Mouse (Mus musculus) left cerebral cortex, adult 8-10 months (tissue): ENCODE measurements around the gene Baz1a. TPM values are rescaled to one million over a fixed set of nuclear protein-coding genes. Genes with fewer than 3 reads are reported as not detected.

Source experiments
- DNase-seq, 2 experiments: peaks; one replicate each; pipeline ENCODE4 v3.0.0; 2022; ENCODE audit warnings: low spot score in 2 of 2
- total RNA-seq, 4 experiments: library from RNA; stranded (reverse); gene quantifications; 2 replicates each; pipeline ENCODE4 v1.2.4; 2022

Baz1a gene
- total RNA-seq, result 1 to 10 TPM; 1.6 to 4.2 (median 3.4) TPM

DNA sequence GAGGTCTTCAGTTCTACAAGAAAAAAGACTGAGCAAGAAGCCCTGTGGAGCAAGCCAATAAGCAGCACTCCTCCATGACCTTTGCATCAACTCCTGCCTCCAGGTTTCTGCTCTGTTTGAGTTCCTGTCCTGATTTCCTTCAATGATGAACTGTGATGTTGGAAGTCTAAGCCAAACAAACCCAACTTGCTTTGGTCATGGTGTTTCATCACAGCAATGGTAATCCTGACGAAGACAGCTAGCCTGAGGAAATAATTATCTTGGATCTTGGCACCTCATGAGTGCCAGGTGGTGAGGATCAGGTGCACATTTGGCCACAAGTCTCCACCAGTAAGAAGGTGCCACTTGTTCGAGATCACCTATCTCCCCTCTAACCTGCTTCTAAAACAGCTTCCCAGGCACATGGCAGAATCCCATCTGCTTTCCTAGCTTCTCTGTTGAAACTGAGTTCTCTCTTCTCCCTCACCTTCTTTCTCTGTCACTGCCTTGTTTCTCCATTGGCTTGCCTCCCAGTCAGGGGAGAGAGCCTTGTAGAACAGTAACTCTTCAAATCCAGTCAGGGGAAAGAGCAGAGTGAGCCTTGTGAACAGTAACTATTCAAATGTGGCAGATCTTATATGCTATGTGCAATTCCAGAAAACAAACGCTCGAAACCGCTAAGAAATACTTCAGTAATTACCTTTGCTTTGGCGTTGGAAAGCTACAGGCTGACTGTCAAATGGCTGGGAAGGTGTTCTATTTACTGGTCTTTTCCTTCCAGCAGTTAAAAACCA is at the start of gene Baz1a:
TSS of gene Baz1a (minus strand) at position 723 of the 773 bp plus-strand sequence.
- no peak for DNase-seq

DNA sequence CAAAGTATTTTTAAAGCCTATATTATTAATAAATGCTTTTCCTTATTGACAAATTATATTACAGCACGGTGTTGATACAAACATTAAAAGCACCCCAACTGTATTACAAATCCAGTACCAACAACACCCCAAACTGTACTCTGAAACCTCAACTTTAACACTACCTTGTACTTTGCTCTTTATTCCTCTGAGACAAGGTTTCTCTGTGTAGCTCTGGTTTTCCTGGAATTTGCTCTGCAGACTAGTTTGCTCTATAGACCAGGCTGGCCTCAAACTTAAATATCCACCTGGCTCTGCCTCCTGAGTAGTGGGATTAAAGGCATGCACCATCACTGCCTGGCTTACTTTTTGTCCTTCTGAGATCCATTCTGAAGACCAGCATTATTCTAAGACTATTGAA is 48.0 kb upstream of the Baz1a start:
- no peak for DNase-seq

DNA sequence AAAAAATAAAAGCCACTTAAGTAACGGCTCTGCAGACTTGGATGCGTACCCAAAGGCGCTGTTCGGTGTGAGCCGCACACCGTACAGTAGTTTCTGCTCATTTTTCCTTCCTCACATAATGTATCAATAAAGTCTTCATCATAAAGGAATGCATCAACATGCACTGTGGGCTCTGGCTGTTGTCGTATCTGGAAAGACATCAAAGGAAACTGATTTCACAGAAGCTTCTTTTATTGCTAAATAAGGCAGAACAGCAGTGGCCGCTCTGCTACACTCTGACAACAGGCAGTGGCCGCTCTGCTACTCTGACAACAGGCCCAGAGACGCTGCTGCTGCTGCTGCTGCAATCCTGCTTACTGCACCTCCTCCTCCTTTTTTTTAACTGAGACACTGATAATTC is 46.9 kb upstream of the Baz1a start:
- DNase-seq, result no peak

DNA sequence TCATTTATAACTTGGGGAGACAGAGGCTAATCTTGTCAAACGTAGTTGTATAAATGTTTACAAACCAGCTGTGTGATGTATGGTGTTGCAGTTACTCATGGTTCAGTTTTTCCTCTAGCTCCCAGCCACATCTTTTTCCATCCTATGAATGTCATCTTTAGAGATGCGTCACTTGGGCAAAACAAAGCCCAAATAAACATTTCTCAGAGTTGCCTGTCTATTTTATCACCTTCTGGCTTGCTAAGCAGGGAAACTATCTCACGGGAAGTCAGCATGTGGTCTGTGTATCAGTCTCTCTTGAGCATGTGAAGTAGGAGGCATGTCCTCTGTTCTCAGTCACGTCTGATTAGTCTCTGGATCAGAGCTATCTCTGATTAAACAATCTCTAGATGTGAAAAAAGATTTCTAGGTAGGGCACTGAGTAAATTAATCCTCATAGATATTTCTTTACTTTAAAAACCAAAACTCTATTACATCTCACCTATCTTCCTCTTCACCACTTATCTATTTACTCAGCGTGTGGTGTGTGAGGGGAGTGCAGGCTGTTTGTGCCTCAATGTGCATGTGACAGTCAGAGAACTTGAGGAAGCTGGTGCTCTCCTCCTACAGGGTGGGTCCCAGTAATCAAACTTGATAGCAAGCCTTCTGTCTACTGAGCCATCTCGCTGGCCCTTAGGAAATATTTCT is 46.2 kb upstream of the Baz1a start:
- no peak for DNase-seq

DNA sequence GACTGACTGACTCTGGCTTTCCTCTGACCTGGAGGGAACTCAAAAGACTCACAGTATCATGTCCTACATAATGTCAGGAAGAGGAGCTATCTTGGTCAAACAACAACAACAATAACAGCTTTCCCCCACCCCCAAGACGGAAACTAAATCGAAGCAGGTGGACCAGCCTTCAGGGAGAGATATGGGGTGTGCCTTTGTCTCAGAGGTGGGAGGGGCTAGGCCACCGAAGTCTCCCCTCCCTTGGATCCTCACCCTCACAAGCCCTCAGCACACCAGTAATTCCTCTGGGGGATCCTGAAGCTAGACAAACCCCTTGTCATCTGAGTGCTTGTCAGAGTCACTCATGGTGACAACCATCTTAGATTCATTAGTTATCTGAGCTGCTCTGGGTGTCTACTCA is 45.7 kb upstream of the Baz1a start:
- no peak for DNase-seq

DNA sequence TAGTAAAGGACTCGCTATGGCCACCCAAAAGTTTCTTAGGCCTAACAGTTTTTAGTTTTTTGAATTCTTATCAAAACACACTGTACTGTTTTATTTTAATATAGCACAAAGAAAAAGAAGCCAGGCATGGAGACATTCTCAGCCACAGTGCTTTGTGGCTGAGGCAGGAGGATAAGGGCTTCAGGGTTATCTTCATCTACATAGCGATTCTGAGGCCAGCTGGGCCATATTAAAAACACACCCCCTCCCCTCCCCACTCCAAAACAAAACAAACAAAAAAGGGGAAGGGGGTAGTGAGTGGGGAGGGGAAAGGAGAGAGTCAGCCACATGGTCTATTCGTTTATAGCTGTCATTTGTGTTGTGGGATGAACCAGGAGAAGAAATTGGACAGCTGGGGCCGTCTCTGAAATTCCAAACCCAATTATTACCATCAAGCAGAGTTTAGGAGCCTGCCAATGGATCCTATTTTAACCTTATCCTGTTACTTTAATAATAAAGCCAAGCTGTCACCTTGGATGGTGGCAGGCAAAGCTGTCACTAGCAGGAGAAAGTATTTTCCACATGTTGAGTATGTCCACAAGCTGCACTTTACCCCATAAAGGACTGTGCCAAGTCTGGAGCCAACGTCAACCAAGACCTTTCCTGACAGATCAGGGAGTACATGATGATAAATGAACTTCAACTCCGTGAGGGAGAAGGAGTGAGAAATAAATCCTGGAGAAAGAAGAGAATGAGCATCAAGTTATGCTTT is 44.9 kb upstream of the Baz1a start:
- DNase-seq, result no peak

DNA sequence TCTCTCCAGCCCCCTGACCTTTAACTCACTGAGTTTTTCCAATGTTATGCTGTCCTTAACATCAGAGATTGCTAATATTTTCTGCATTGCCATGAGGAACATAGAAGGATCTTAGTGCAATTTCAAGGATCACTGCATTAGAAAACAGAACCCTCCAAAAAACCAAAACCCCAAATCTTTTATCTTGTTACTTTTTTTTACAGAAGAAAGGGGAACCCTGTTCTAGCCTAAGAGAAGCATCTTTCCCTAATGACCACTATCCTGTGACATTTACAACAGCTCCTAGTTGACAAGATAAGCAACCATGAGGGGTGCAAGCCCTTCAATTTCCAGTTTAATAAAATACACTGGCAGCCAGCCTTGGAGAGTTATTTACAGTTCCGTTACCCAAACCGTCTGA is 42.6 kb upstream of the Baz1a start:
- no peak for DNase-seq

DNA sequence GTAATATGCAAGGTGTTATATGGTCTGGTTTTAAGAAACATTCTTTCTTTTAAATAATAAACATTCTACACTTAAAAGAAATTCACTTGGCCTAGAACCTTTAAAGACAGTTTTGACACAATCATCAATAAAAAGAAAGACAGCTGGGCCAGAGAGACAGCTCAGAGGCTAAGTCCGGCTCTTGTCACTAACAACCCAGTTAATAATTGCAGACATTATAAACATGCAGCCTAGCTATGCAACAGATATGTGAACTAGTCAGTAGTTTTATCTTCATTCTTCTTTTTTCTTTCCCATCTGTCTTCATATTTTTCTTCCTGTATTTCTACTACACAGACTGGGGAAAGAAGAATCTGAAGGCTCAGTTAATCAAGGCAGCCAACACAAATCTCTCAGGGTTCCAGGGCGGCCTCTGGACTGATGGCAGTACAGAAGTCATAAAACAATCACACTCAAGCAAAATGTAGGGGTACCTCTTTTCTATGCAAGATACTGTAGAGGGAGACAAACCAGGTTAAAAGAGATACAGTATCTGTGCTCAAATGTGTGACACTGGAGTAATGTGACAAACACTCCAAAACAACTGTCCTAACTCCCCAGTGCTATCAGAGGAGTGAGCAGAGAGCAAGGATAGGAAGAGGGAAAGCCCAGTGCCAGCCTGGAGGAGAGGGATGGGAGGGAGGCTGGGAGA is 40.5 kb upstream of the Baz1a start:
- DNase-seq, result no peak

DNA sequence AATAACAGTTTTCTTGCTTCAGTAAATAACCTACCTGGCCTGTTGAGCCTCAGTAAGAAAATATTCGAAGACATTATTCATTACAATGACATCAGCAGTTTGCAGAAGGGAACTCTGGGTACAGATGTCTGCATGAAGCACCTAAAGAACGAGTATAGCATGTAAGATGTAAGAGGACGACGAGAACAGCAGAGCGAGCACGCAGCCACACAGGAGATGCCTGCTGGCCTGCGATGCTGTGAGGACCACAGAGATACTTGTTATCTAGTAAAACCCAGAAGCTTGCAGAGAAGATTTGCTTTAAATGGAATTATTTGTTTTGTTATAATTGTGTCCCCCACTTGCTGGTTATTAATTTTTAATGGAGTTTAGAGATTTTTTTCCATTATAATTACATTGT is 39.1 kb upstream of the Baz1a start:
- no peak for DNase-seq

DNA sequence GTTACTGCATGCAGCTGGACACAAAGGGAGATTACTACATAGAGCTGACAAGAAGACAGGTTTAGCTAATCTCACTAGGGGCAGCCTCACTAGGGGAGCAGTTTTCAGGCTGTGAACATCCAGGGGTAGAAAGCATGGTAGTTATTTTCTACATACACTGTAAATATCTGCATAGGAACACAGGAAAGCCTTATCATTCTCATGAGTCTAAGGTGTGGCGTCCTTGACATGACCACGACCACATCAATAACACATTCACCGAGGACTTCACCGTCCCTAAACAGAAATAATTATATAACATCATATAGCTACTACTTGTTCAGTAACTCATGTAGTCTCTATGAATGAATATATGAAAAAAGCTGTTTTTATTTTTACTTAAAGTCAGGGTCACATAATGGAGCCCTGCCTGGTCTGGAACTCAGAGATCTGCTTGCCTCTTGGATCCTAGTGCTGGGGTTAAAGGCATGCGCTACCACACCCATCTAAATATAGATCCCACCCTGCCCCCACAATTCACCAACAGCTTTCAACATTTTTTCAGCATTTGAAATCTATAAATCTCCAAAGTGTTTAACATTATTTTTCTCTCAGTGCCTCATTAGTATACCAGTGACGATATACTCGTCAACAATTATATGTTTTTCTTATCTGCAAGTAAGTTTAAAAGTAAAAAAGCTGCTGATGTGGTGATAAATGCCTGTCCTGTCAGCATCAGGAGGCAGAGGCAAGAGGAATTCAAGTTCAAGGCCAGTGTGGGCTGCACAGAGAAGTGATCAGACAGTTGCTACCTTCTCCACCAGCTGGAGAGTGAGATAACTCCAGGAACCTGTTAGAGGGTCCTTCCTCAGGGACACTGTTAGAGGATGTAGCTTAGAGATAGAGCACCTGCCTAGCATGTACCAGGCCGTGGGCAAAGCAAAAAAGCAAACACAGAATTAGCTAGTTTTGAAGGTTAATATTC is 37.3 kb upstream of the Baz1a start:
- no peak for DNase-seq

DNA sequence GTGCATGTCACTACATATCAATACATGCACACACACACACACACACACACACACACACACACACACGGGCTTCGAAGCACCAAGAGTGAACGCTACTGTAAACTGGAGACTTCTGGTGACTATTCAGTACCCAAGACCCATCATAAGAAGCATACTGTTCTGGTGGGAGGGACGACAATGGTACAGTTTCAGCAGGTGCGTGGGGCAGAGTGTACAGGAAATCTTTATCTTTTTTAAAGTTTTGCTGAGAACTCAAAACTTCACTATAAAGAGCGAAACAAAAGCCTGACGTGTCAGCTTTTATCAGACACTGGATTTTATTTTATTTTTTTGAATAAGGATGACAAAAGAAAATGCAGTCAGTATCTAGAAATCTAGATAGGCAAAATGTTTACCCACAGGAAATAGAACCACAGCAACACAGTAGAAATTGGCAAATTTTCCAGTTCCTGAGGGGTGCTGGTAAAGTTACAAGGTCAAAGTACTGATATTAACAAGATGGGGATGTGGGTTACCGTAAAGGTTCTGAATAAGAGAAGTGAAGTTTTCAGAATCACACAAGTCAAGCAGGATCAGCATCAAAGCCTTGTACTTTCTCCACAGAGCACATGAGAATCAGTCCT is 35.7 kb upstream of the Baz1a start:
- no peak for DNase-seq

DNA sequence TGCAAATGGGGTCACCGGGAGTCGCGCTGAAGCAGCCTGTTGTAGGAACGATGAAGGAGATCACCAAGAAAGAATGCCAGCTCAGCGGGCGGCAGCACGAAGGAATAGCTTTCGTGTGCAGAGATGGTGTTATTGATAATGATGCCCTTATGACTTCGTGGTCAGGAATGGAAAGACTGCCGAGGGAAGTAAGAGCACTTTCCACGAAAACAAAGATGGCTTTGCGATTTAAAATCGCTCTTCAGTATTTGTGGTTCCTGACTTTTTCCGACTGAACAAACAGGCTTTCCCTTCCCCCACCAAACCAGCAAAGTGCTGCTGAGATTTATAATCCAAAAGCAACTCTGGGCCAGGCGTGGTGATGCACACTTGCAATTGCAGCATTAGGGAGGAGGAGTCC is 26.9 kb upstream of the Baz1a start:
- no peak for DNase-seq

DNA sequence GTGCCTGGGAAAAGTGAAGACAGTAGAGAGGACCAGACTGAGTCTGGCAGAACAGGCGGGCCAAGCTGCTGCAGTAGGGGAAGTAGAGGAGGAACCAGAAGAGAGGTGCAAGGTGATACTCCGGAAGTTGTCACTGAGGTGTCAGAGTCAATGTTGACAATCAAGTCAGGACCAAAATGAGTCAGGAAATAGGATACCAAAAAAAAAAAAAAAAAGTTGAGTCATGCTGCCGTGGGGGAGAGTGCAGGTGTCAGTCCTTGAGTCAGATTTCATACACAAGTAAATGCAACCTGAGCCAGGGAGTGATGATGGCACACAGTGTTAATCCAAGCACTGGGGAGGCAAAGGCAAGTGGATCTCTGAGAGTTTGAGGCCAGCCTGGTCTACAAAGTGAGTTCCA is 12.9 kb upstream of the Baz1a start:
- no peak for DNase-seq

DNA sequence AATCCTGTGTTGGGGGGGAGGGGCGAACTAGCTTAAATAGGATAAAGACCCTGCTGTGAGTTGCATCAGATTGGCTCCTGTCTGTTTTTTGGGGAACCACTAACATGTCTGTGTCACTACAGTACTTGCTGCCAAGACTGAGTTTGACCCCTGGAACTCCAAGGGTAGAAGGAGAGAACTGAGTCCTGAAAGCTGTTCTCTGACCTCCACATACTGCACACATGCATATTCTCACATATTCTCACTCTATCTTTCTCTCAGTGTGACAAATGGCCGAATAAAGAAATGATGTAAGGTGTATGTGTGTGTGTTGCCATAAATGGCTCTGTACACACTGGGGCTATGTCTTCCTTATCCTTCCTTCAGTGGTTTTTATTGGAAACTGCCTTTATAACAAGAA is 9.1 kb upstream of the Baz1a start:
- no peak for DNase-seq

DNA sequence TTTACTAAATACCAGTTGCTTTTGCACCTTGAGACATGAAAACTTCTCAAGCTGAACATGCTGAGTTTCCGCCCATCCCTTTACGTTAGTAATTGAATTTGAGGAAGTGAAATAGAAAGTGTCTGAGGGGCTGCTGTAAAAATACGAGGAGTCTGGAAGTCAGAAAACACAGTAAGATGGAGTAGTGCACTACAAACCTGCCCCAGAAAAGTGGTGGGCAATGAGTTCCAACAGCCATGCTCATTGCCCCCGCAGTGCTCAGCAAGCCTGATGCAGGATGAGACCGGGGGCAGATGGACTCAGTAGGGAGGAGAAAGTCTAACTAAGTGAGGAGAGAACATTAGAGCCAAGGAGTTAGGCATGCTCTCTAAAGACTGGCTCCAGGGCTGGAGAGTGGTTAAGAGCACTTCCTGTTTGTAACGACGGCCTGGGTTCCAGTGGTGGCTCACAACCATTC is 5.3 kb upstream of the Baz1a start:
- DNase-seq, result no peak

DNA sequence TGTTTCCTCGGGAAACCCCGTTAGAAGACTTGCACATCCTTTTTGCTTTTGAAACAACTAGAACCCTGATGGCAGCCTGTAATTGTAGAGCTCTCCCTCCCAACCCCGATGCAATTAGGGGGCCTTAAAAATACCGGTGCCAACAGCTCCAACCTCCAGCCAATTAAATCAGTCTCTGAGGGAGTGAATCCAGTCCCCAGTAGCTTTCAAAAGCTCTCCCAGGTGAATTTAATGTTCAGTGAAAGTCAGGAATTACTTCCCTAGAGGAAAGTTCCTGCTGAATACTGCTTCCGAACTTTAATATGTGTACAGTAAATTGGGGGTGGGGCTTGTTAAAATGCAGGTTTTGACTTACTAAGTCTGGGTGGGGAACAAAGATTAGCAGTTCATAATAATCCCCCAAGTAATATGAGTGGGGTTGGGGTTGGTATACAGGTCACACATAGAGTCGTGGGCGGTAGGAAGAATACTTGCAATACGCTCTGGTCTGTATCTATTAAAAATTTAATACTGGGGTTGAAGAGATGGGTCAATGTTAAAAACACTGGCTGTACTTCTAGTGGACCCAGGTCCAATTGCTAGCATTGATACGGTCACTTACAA is 3.1 kb upstream of the Baz1a start:
- DNase-seq, result no peak

DNA sequence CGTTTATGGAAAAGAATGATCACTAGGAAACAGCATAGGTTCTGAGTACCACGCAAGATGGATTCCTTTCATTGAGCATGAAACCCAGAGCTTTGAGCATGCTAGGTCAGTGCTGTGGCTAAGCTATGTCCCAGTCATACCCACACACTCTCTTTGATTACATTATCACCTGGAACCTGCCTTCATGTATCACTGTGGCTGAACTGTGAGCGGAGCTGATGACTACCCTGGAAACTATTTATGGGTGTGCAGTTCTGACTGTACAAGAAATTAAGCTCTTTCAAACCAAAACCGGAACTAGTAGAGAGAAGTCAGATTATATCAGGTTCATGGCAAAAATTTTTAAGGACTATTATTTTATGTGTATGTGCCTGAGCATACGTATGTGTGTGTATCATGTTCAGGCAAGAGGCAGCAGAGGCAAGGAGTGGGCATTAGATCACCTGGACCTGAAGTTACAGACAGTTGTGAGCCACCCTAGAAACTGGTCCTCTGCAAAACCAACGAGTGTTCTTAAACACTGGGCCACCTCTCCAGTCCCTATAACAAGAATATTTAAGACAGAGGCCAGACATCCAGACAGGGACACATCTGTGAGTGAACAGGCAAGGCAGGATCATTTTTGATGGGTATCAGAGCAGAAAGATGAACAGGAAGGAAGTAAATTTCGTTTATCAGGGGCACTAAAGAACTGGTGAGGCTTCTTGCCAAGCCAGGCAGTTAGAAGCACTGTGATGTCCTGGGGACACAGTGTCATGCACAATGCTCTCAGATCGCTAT is 2.4 kb upstream of the Baz1a start:
- DNase-seq, result no peak

DNA sequence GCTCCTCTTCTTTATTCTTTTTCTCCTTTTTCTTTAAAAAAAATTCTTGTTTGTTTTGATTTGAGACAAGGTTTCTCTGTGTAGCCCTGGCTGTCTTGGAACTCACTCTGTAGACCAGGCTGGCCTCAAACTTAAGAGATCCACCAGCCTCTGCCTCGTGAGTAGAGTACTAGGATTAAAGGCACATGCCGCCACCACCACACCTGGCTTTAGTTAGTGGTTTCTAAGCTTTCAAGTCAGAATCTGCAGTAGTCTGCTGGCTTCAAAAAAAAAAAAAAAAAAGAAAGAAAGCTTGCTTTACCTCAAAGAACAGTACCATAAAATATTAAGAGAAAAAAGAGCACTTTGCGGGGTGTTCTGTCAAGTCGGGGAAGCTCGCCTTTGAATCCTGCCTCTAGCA is 1.3 kb upstream of the Baz1a start:
- no peak for DNase-seq

DNA sequence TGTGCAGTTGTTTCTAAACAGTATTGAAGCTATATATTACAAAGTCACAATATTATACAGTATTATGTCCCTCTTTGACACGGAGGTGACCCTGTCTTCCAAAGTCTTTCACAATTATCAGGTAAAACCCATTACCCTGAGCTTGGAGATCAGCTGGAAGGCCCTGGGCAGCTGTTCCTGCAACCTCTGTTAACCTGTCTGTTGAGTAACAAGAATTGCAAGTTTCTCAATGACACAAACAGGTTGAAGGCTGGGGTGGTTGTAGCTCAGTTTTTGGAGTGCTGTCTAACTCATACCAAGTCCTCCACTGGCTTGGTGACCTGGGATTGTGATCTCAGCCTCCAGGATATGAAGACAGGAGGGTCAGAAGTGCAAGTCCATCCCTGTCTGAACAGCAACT is 1.1 kb downstream of the Baz1a start:
- no peak for DNase-seq
